Mouse (Mus musculus) heart, postnatal 4 days (tissue): ENCODE results near the gene Clic6. TPM values are rescaled to one million over a fixed set of nuclear protein-coding genes. Genes with fewer than 3 reads are reported as not detected.

Experiments
- total RNA-seq, 2 experiments: library from RNA; stranded (reverse); gene quantifications; 2 replicates each; pipeline ENCODE4 v1.2.3; 2021

The Clic6 gene
- total RNA-seq, 2 experiments from 2014 or later = 1.0 to 1.8 TPM

Other genes with a start within 250 kb of the Clic6 start
- under 1 TPM; 0.25 to 0.43 TPM for gene Kcne2, start 193.3 kb upstream of the Clic6 start, total RNA-seq
- gene Smim11, start 184.4 kb upstream of the Clic6 start, total RNA-seq = 10 to 100 TPM; 43.6 to 44.9 TPM
- 1 to 10 TPM in 1 of 2 experiments, under 1 TPM in 1; 0.68 to 1.0 TPM for gene Fam243, start 164.3 kb upstream of the Clic6 start, total RNA-seq
- gene Kcne1, start 126.3 kb upstream of the Clic6 start, total RNA-seq = 100 to 1,000 TPM; 317 to 359 TPM
- gene Rcan1, start 14.9 kb upstream of the Clic6 start, total RNA-seq = 100 to 1,000 TPM; 117 to 127 TPM